Mouse (Mus musculus): Measurements from ENCODE around the gene Gm2115.

The Gm2115 gene

DNA sequence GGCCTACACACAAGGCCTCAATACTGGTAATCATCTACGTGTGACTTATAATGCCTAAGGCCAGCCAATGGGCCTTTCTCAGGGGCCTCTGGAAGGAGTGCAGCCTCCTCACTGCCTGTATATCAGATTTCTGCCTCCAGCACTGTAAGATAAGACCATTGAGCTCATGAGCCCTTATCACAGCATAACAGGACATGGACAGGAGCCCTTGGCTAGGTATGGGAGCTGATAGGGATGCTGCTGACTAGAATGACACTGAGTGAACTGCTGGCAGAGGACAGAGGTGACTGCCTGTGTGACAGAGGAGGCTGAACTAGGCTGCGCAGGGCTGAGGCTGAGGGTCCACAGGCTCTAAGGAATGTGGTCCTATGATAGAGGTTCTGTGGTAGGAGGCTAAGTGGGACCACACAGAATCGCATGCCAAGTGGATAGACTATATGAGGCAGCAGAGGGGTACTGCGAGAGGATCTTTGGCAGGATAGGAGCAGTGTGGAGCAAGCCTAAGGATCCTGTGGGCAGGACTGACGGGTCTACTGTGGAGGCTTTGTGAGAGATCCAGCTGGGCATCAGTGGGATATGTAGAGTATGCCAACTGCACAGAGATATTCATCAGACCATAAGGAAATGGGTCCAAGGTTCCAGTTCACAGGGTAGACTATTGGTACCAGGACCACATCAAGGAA lies 58.5 kb downstream of the Gm2115 start:
- no peak for DNase-seq

DNA sequence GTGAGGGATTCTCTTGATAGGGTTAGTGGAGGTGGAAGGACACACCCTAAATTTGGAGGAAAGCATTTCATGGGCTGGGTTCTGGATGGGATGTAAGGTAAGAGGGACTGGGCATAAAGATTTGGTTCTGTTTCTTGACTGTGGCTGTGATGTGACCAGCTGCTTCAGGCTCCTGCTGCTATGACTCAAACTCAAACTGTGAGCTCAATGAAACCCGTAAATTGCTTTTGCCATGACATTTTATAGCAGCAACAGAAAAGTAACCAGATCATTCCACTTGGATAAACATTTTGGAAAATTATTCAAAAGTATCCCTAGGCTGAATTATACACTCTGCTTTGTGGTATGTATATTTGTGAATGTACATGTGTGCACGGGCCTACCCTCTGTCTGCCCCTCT lies 61.9 kb downstream of the Gm2115 start:
- DNase-seq, result no peak

DNA sequence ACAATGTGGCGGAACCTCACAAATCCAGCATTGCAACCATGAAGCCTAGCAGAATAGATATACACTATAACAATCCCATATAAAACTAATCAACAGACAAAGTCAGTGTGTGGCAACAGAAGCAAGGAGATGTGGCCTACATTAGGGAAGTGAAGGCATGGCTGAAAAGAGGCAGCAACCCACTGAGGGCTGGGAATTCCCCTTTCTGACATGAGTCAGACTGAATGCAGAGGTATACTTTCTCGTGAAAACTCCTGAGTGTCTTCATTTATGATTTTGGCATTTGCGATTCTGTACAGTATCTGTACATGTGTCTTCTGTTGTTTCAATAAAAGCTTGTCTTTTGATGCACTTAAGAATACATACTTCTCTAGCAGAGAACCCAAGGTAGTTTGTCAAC lies 62.6 kb downstream of the Gm2115 start:
- DNase-seq, result no peak

DNA sequence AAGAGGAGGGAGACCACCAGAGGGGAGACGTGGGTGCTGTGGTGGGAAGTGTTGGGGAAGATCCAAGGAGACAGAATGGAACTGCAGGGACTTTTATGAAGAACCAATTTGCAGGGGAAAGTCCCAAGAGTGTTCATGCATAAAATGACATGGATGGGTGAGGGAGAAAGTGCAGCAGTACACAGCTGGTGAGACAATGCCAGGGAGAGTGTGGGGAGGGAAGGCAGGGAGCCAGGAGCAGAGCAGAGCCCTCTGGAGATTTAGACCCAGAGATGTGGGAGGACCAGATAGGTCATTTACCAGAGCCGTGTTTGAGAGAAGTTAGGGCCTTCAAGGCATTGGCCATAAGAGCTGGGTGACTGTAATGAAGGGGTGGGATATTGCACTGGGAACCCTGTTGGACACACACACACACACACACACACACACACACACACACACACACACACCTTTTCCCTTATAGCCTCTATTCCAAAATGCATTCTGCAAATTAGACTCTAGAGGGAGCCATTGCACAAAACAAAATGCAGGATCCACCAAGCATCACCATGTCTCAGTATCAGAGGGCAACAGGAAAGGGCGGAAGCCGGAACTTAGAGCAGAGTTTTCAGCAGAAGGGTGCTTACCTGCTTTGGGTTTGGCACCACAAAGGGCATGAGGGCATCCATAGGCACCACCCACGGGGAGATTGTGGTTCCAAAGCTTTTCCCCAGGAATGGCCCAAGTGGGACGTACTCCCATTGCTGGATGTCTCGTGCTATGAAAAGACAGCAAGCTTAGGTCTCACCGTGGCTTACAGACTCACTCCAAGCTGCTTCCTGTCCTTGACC lies 65.5 kb downstream of the Gm2115 start:
- peak; percentile 67 for DNase-seq

DNA sequence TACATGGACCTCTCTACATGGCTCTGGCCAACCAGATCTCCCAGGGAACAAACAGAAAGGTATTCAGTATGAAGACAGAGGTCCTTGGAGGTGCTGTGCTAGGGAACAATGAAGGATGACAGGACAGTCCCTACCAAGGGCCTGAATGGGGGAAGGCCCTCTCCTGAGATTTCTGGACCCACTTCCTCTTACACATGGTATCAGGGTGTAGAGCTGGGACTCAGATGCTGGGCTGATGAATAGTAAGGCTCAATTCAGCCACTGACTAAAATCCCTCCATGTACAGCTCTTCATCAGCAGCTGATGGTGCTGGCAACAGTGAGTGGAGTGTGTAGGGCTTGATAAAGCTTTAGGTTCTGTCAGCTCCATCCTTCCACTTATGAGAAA lies 66.2 kb downstream of the Gm2115 start:
- DNase-seq, result no peak

DNA sequence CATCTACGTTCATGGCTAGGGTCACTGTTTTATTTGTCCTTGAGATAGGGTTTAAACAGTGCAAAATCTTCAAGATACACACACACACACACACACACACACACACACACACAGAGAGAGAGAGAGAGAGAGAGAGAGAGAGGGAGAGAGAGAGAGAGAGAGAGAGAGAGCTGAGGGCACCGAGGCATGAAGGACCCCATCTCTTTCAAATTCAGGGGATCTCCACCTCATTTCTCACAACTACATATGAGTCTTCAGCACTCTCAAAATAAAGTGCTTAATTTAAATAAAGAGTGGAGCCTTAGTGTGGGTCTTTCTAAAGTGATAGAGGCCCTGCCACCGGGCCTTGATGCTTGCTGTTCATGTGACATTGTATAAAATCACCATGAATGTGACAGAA lies 67.2 kb downstream of the Gm2115 start:
- DNase-seq, result no peak

DNA sequence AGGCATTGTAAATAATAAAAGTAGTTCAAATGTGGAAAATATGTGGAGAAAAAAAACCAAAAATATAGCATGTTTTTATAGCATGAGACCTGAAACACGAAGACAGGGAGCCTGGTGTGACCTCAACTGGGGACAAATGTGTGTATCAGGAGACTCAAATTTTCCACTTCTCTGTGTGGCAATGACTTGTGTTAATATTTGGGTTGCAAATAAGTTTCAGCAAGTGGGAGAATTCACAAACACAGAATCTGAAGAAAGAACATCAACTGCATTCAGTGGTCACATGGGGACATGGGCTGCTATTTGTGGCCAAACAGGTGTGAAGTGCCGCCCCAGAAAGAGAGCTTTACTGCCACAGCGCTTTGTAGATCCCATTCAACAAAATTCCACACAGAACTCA lies 67.9 kb downstream of the Gm2115 start:
- no peak for DNase-seq

DNA sequence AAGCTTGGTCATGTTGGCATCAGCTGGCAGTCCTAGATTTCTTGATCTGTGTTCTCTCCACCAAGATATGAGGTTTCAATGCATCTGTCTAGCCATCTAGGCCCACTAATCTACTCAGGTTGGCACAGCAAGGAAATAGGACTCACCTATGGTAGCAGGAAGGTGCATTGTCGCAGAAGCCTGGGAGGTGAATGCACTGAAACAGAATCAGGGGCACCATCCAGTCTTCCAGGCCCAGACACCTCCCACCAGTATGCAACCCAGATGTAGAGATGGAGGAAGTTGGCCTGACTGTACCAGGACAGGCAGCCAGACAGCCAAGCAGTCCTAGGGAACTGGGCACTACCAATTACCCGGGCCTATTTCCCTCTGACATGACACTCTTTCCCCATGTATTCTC lies 71.9 kb downstream of the Gm2115 start:
- DNase-seq, result no peak

DNA sequence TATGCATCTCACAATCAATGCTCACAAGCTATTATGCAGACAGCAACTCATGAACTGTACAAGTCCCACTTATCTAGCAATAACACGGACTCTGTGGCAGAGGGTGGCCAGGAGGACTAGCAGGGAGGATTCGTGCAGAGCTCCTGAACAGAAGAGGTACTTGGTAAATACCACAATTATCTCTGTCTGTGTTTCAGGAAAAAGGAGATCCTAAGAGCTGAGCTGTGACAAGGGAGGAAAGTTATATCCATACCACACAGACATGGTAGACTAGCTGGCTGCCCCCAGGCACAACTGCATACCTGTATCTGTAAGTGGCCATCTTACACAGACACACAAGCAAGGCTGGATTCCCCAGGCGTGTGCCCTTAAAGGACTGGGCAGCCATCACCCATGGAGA lies 72.6 kb downstream of the Gm2115 start:
- DNase-seq, result no peak

DNA sequence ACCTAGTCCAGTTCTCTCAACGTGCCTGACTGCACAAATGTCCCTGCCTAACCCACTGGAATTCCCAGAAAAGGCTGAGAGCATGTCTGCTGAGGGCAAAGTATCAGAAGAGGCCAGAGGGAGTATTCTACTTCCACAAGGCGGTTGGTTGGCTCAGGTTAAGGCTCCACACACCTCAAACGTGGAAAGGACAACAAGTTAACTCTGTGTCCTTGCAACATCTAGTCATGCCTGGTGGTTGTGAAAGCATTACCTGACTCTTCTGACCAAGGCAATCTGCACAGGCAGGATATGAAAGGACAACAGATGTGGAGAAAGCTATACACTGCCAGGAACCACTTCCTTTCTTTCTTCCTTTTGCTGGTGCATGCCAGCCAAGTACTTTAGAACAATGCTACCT lies 75.7 kb downstream of the Gm2115 start:
- peak; percentile 13 for DNase-seq

DNA sequence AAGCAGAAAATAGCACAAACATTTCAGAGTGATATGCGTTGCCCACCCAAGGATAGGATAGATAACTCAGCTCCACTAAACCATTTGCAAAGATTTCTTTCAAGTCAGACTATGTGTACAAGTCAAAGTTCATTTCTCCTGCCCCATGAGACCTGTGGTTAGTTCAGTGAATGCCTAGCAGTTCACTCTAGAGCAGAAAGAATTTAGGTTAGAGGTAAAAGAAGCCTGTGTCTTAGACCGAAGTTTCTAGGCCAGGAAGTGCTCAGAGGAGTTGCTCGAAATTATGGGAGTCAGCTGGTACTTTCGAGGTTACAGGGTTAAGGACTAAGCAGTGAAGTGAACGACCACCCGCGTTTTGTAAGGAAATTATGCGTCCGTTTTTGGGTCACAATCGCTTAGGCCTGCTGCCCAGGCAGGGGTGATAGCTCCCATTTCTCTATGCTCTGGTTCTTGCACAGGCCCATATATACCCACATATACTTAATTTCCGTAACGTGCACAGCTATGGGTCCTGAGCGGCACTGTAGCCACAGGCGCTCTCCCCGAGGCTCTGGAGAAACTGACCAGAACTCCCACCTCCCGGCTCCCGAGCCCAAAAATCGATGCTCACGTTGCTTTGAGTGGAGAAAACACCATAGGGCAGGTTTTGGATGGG lies 76.4 kb downstream of the Gm2115 start:
- no peak for DNase-seq

DNA sequence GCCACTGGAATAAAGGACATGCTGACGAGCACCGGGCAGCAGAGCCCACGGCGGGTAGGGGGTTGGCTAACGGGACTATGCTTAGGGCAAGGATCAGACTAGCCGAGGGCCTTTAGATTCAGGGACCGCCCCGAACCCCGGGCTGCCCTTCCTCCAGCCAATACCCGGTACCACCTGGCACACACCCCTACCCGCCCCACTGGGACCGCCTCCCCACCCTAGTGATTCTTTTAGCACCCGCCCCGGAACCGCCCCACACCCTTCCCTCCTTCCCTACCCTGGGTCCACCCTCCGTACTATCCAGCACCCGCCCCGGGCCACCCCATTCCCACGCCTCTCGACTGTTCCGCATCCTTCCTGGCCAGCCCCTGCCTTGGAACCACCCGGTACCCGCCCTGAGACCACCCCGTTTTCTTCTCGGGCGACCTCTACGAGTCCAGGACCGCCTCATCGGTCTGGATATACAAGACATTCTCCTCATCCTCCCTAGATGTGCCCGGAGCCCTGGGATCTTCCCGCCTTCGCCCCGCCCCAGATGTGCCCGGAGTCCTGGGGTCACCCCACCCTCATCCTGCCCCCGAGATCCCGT lies 77.0 kb downstream of the Gm2115 start:
- peak; percentile 92 for DNase-seq

DNA sequence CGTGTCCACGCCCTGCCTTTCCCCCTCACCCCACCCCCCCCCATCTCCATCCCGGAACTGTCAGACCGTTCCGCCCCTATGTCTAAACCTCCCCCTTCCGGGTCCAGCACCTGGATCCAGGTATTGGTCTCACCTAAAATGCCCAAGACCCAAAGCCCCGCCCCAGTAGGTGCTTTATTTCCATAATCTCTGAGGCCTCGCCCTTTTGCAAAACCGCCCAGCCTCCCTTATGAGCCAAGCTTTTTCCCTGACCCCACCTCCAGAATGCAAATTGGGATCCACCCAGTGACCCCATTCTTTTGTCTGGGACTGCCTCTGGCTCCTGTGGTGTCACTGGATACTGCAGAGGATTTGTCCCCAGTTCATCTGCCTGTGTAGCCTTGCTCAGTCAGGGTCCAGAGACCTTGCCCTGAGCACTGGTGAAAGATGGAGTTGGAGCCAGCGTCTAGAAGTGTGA lies 77.6 kb downstream of the Gm2115 start, which contains the start of gene Fah:
TSS of gene Fah (minus strand) at position 430 of the 457 bp plus-strand sequence.
- DNase-seq, result peak; percentile 82

DNA sequence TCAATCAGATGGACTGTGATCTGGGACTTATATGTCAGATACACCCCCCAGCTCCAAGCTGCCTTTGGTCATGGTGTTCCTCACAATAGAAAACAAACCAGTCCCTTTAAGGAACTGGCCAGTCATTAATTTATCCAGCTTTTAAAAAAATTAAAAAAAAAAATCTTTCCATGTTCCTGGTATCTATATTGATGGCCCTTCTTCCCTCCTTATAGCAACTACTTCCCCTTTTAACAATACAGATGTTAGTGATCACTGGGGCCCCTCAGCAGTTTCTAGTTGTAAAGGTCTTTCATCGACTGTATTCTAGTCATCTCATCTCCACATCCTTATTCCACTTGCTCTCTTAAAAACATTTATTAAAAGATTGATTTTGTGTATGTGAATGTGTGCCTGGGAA lies 82.9 kb downstream of the Gm2115 start:
- no peak for DNase-seq

DNA sequence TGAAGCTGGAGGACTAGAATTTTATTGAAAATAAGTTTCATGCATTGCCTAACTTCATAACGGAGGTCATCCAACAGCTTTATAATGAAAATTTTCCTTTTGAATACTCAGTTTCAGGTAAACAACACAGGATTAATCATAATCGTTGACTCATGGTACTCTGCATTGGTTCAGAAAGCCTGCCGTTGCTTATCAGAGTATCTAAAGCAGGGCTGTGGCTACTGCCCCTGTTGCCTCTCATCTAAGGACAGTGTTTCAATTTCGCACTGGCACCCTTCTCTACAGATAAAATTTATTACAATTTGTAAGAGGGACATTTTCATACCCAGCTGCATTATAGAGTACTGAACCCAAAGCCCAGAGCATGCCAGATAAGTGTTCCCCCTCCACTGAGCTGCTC lies 83.7 kb downstream of the Gm2115 start:
- no peak for DNase-seq

DNA sequence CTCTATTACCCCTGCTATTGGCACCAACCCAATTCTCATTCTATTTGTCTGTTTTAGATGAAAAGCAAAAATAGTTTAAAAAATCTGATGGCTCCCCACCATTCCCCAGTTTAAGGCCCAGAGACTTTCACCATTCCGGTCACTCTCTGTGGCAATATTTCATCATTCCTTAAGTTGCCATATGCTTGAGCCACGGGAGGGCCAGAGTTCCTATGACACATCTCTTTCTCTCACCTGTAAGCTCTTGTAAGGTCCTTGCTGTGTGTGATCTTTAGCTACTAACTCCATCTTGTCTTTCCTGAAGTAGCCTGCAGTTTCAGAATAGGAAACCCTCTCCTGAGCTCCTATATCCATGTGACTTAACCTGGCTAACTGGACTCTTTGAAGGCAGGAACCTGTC lies 90.2 kb downstream of the Gm2115 start:
- DNase-seq, result no peak

DNA sequence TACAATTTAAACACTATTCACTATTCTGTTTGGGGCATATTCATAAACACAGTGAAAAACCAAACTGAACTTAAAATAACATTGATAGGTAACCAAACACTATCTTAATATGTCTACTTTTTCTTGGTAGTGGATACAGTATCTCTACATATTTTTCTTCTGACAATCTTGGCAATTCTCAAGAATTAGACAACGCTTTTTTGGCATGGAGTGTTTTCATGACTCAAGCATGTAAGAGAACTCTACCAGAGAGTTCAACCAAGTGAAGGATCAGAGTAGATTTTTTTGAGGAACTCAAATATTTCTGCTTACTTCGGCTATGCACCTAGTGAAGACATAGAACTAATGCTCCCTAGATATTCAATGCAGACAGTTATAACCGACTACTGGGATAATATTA lies 92.2 kb downstream of the Gm2115 start:
- no peak for DNase-seq

DNA sequence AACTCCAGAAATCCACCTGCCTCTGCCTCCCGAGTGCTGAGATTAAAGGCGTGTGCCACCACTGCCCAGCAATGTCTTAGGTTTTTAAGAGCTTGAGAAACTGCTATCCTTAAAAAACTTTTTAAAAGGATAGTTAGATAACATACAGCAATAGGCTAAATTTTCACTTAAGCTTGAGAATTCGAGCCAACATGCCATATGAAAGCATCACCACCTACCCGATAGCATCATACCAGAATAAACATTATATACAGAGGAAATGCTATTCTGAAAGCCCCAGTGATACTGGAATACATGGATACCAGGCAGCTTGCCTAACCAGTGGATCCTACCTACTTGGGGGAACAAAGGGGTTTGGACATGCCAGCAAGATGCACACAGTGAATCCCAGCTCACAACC lies 95.0 kb downstream of the Gm2115 start:
- DNase-seq, result no peak

DNA sequence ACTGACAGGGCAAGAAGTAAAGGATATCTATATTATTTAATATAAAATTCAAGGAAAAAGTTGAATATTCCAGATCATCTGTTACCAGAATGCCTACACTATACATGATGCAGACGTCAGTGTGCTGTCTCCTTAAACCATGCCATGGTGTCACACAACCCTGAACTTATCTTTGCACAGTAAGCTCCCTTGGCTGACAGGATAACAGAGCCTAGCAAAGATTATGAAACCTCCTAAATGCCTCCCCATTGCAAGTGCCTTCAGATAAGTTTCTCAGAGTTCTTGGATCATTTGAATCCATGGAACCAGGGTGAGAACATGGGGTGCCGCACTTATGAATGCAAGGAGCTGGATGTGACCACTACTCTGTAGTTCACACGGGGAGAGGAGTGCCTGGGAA lies 103.1 kb downstream of the Gm2115 start:
- no peak for DNase-seq

All from lung, postnatal 10 days (tissue).